Mouse (Mus musculus): ENCODE measurements around the gene Bcl2a1b.

GRCm38 (mm10) chr9:89256556-89257335 lies 57.7 kb downstream of the Bcl2a1b start:
- TF ChIP-seq CTCF (IDR thresholded peaks at IDR 0.05) = no peak
- no peak for TF ChIP-seq EP300 (IDR thresholded peaks at IDR 0.05)
